Mouse (Mus musculus) spleen, postnatal 10 days (tissue): ENCODE results near the gene Hectd3.

Source experiments
- DNase-seq, 2 experiments: peaks; one replicate each; pipeline ENCODE4 v3.0.0; 2021 to 2022; ENCODE audit warnings: low spot score in 2 of 2

The Hectd3 gene

GRCm38 (mm10) chr4:116995131-116995797, at the start of gene Hectd3:
Hectd3 (plus strand) TSS chr4:116995317.
- DNase-seq, result peak; percentile 68 to 71

DNA sequence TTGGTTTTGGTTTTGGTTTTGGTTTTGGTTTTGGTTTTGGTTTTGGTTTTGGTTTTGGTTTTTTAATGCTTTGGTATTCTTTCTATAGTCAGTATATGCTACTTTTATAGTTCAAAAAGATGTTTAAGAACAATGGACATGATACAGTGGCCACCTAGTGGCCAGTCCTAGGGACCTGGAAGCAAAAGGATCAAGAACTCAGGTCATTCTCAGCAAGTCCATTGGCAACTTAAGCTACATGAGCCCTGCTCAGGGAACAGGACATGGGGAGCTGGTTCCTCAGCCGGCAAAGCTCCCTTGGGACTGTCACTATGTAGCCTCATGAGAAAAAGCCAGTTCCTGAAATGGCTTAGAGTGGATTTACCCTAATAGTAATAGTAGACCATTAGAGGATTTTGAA, 43.5 kb upstream of the Hectd3 start:
- no peak for DNase-seq

DNA sequence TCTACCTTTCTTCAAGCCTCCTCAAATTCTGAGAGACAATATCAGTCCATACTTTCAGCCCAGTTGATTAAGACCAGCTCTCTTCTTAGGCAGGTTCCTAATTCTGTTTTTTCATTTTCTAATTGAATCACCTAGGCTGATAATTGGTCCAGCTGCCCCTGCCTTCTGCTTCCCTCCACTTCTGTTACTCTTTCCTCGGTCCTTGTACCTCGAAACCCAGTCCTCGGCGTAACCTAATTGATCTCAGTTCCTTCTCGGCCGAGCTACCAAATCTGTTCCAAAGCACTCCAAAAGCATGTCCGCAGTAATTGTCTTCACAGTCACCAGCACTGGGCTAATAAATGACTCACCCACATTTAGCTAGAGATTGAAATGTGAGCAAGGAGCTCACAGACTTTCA, 40.2 kb upstream of the Hectd3 start:
- DNase-seq, result no peak

GRCm38 (mm10) chr4:116976503-116976902, 18.6 kb upstream of the Hectd3 start:
- no peak for DNase-seq

DNA sequence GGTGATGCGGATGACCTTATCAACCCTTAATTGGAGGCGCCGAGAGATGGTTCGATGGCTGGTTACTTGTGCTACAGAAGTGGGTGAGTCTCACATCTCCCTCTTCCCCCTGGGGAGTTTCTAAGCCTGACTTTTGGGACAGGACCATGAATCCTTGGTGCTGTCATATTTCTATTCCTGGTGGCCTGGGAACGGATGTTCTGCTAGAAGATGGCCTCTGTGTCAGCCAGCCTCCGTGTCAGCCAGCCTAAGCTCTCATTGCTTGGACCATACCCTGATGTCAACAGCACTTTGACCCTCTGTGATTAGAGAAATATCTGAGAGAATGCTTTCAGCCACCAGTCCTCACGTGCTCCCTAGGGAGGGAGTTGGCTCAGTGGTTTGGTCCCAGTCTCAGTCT, 9.4 kb upstream of the Hectd3 start:
- DNase-seq, result no peak

DNA sequence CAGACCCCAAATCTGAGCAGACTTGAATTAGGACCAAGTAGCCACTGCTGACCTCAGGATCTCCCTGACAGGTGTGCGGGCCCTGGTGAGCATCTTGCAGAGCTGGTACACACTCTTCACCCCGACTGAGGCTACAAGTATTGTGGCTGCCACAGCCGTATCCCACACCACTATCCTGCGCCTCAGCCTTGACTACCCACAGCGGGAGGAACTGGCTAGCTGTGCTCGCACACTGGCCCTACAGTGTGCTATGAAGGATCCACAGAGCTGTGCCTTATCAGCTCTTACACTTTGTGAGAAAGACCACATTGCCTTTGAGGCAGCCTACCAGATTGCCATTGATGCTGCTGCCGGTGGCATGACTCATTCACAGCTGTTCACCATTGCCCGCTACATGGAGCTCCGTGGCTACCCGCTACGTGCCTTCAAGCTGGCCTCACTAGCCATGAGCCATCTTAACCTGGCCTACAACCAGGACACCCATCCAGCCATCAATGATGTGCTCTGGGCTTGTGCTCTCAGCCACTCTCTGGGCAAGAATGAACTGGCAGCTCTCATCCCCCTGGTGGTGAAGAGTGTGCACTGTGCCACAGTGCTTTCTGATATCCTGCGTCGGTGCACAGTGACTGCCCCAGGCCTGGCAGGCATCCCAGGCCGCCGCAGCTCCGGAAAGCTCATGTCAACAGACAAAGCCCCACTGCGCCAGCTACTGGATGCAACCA, 8.6 kb upstream of the Hectd3 start:
- peak in 1 of 2 experiments; percentile 78 for DNase-seq

- DNase-seq, result no peak
Observed at GRCm38 (mm10) chr4:116987122-116987456, 8.0 kb upstream of the Hectd3 start.

DNA sequence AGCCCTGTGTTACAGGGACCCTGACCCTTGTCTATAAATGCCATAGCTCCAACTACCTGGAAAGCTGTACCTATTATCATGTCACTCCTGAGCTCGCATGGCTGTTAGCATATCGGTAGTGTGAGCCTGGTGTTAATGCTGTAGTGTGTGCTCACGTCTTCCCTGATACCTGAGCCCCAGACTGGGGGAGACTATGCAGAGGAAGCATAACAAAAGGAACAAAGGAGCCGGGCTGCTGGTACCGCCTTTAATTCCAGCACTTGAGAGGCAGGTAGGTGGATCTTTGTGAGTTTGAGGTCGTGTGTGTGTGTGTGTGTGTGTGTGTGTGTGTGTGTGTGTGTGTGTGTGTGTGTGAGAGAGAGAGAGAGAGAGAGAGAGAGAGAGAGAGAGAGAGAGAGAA, 5.4 kb upstream of the Hectd3 start:
- no peak for DNase-seq

DNA sequence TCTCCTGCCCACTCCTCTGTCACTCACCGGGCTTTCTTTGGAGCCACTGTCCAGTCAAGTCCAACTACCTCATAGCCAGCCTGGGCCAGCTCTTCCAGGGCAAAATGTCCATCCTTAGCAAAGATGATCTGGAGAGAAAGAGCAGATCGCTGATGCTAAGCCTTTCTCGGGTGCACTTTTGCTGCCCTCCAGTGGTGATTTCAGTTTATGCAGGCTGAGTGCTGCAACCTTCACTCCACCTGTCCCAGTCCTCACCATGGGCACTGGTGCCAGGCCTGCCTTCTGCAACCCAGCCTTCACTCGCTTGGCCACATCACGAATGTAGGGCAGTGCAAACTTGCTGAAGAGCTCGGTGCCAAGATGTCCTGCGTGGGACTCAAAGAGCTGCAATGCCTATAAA, 3.8 kb upstream of the Hectd3 start:
- DNase-seq, result peak; percentile 83 to 89

- DNase-seq, result peak; percentile 93 to 98
Observed at GRCm38 (mm10) chr4:116993672-116994621, 1.2 kb upstream of the Hectd3 start, which contains the start of gene Urod. Urod (minus strand) TSS chr4:116994413.

- peak; percentile 60 to 75 for DNase-seq
Observed at GRCm38 (mm10) chr4:116995798-116996135, 650 bp downstream of the Hectd3 start.

DNA sequence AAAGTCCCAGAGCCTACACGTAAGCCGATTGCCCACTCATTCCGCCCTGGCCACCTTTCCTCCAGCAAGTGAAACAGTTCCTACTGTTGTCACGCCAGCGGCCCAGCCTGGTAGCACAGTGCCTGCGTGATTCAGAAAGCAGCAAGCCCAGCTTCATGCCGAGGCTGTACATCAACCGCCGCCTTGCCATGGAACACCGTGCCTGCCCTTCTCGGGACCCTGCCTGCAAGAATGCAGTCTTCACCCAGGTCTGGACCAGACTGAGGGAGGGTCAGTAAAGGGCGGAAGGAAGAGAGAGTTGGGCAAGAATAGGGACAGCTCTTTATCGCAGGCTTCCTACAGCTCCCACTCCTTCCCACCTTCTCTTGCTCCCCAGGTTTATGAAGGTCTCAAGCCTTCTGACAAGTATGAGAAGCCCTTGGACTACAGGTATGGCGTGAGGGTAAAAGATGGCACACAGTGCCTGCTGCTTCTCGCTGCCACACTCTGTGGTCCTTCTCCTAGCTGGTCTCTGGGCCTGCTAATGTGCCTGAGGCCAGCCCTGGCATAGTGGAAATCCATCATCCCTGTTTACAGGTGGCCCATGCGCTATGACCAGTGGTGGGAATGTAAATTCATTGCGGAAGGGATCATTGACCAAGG, 4.5 kb downstream of the Hectd3 start:
- no peak for DNase-seq

DNA sequence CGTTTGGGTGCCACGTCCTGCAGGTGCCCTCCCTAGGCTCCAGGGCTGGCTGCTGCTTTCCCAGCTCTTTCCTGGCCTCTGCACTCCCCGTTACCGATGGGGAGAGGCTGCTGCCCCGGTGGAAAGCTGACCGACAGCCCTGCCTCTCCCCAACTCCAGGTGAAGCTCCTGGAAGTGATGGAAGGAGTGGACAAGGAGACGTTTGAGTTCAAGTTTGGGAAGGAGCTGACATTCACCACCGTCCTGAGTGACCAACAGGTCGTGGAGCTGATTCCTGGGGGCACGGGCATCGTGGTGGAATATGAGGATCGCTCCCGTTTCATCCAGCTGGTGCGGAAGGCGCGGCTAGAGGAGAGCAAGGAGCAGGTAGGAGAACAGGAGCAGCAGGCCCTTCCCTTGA, 6.8 kb downstream of the Hectd3 start:
- DNase-seq, result no peak

DNA sequence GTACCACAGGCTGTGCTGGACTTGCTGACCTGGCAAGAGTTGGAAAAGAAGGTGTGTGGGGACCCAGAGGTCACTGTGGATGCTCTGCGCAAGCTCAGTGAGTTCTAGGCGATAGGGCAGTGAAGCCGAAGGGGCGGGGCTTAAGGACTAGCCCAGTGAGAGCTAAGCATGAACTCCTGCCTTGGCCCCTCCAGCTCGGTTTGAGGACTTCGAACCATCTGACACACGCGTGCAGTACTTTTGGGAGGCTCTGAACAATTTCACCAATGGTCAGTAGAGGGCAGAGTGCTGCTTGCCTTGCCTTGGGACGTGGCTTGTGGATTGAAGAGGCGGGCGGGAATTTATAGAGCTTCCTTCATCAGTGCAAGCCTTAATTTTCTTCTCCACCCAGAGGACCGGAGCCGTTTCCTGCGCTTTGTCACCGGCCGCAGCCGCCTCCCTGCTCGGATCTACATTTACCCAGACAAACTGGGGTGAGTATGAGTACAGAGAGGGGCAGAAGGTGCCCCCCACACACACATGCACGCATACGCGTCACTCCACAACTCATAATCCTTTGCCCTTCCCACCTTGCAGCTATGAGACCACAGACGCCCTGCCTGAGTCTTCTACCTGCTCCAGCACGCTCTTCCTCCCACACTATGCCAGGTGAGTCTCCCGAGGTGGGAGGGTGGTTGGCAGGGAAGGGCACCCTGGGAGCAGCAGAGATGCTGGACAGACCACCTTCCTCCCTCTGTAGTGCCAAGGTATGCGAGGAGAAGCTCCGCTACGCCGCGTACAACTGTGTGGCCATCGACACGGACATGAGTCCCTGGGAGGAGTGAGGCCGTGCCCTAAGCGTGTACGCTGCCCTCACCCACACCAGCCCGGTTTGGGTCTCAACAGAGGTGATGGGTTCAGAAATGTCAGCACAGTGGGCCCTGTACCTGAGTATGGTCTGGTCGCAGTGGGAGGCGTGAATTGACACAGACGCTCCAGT, 7.7 kb downstream of the Hectd3 start:
- DNase-seq, result peak in 1 of 2 experiments; percentile 60

DNA sequence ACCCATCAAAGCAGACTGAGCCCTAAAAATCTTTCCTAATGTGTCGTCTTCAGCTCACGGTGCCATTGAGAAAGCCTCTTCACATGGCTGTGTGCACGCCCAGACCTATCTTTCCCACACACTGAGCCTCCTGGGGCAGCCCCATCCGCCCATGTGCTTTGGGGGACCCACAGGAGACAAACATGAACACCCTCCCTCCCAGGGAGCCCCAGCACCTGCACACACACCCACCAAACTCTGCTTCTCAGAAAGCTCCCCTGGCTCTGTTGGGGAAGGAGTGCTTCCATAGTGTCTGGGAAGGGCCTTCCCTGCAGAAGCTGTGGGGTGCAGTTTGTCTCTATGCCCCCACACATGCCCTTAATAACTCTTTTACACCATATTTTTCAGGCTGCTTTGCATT, 9.5 kb downstream of the Hectd3 start:
- DNase-seq, result peak in 1 of 2 experiments; percentile 44

DNA sequence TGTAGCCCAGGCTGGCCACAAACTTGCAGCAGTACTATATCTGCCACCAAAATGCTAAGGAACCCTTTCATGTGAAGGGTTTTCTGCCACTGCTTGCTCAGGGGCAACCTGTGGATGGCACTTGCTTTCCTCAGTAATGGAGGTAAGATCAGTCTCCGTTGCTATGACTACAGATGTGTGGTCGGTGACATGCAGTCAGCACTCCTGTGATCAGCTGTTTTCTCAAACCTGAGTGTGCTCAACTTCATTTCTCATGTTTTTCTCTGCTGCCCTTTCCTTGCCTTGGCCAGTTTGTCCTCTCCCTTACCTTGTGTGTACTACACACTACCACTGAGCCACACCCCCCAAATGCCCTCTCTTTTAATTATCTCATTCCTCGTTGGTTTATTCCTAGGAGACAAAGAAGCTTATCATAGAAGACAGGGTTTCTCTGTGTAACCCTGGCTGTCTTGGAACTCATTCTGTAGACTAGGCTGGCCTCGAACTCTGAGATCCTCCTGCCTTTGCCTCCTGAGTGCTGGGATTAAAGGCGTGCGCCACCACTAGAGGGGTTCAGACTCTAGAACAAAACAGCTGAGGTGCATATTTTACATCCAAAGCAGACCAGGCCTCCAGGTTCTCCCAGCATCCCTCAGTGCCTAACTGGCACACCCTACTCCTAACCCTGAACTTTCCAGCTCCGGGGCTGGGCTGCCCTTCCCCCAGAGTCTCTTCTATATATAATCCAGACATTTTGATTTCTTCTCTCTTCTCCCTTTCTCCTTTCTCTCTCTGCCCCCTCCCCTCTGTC, 10.7 kb downstream of the Hectd3 start:
- DNase-seq, result no peak

- no peak for DNase-seq
Observed at GRCm38 (mm10) chr4:117007058-117007457, 11.9 kb downstream of the Hectd3 start.

- DNase-seq, result no peak
Observed at GRCm38 (mm10) chr4:117010231-117010630, 15.1 kb downstream of the Hectd3 start.

DNA sequence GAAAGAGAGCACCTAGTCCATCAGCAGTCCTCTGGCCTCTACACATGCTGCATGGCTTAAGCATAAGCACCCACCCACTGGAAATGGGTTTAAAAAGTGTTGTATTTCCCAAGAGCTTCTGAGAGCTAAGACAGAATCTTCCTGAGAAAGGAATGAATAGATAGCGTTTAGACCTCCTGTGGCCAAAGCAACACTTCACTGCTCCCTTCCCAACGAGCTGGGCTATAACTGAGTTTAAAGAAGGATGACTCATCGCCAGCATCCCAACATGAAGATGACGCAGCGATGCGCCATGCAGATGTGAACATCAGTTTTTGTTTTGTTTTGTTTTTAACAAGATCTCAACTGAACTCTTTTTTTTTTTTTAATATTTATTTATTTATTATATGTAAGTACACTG, 18.5 kb downstream of the Hectd3 start:
- no peak for DNase-seq

DNA sequence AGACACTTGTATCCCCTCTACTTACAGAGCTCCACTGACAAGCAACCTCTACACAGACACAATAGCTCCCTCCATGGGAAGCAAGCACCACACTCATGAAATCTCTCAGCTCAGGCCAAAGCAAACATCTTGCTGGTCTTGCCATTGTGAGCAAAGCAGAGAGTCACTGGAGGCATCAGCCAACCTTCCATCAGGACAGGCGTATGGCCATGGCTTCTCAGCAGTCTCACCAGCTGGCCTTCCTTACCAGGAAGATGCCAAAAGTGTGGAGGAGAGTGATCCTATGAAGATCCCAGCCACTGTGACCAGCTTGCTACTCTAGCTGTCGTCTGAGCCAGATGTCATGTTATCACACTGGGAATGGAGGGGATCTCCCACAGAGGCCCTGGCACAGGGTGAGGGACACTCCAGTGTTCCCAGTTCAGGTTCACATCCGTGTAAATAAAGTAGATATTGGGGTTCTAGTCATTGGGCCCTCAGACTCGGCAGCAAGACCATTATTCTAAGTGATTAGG, 19.8 kb downstream of the Hectd3 start:
- no peak for DNase-seq
